Mouse (Mus musculus) heart, postnatal 0 days (tissue): ENCODE results near the gene Usp25.

Experiments used
- CTCF ChIP-seq: IDR thresholded peaks from 2 replicates; pipeline ENCODE4 v1.5.1; 2016; ENCODE audit warnings: antibody characterized with exemption, control low read depth, low read depth
- EP300 ChIP-seq: IDR thresholded peaks from 2 replicates; pipeline ENCODE4 v1.6.1; 2016; ENCODE audit warnings: antibody characterized with exemption, low read depth

GRCm38 (mm10) chr16:77034329-77034728 lies 20.8 kb downstream of the Usp25 start:
- TF ChIP-seq CTCF: no peak
- TF ChIP-seq EP300: no peak
